Mouse (Mus musculus) thymus, adult 2 months (tissue): Measurements from ENCODE around the gene Pcsk6. TPM values are rescaled to one million over a fixed set of nuclear protein-coding genes. Genes with fewer than 3 reads are reported as not detected.

Experiments used
- DNase-seq: peaks from one replicate; pipeline ENCODE4 v3.0.0; 2021
- H3K27ac ChIP-seq: fragments of 200-500 bp; 2 replicates; pipeline ENCODE4 v1.5.1; 2012; ENCODE audit warnings: low read length, control low read depth; ENCODE audit not compliant: control insufficient read depth, insufficient read depth
- H3K27me3 ChIP-seq: fragments of 200-500 bp; 2 replicates; pipeline ENCODE4 v1.6.1; 2012; ENCODE audit warnings: mild to moderate bottlenecking, low read length, moderate library complexity, mixed read lengths; ENCODE audit not compliant: control insufficient read depth, insufficient read depth
- H3K36me3 ChIP-seq: fragments of 200-500 bp; 2 replicates; pipeline ENCODE4 v1.6.1; 2012; ENCODE audit warnings: mild to moderate bottlenecking, low read length, moderate library complexity; ENCODE audit not compliant: control insufficient read depth, insufficient read depth
- H3K4me1 ChIP-seq: fragments of 200-500 bp; replicated peaks from 2 replicates; pipeline ENCODE4 v1.6.1; 2012; ENCODE audit warnings: low read length; ENCODE audit not compliant: control insufficient read depth, insufficient read depth
- H3K4me3 ChIP-seq: fragments of 200-500 bp; 2 replicates; pipeline ENCODE4 v1.5.1; 2012; ENCODE audit warnings: mild to moderate bottlenecking, low read length, control low read depth, moderate library complexity; ENCODE audit not compliant: control insufficient read depth, insufficient read depth
- CTCF ChIP-seq: fragments of 200-500 bp; IDR thresholded peaks from 2 replicates; pipeline ENCODE4 v1.5.1; 2012; ENCODE audit warnings: mild to moderate bottlenecking, control low read depth, low read length, moderate library complexity, borderline replicate concordance; ENCODE audit not compliant: control insufficient read depth, poor library complexity, insufficient read depth; ENCODE audit errors: extremely low read depth
- POLR2A ChIP-seq: fragments of 200-500 bp; IDR thresholded peaks from 2 replicates; pipeline ENCODE4 v1.6.1; 2012; ENCODE audit warnings: mild to moderate bottlenecking, low read length, control low read depth, moderate library complexity; ENCODE audit not compliant: control insufficient read depth, poor library complexity, insufficient read depth; ENCODE audit errors: extremely low read depth
- WGBS: fragments of 180-500 bp; shearing (Covaris S2); methylation state at CpG from one replicate; pipeline ENCODE4 v1.1.7; 2018; 5-methylcytosine and 5-hydroxymethylcytosine counted together
- polyA plus RNA-seq: library from polyadenylated mRNA; depleted of rRNA; stranded (reverse); fragments of >200 nt; gene quantifications from 2 replicates; pipeline ENCODE4 v1.2.3, GENCODE M21; 2012

Gene Pcsk6
- polyA plus RNA-seq, 1 experiment = 4.5 TPM

GRCm38 (mm10) chr7:65909343-65910127, 48.0 kb downstream of the Pcsk6 start:
- 92% methylated on average over 12 of the region's 12 CpGs for WGBS
- TF ChIP-seq POLR2A (no peak), CTCF (no peak)
- no peak for DNase-seq

GRCm38 (mm10) chr7:65913088-65913610, 51.6 kb downstream of the Pcsk6 start:
- Histone ChIP-seq H3K36me3 (no peaks in the 10 kb centered on the region), H3K4me1 (no peaks in the 10 kb centered on the region), H3K27ac (no peak overlapping the region), H3K27me3 (no peaks in the 10 kb centered on the region), H3K4me3 (no peak overlapping the region)
- no peak for TF ChIP-seq POLR2A
- TF ChIP-seq CTCF = no peak
- 79% methylated on average over 3 of the region's 3 CpGs for WGBS
- DNase-seq = no peak

More at GRCm38 (mm10) chr7:65909343-65910127, 48.0 kb downstream of the Pcsk6 start:
- Histone ChIP-seq H3K27ac (no peak overlapping the region), H3K4me3 (no peak overlapping the region), H3K4me1 (no peaks in the 10 kb centered on the region), H3K27me3 (no peaks in the 10 kb centered on the region), H3K36me3 (no peaks in the 10 kb centered on the region)

- WGBS = 76% methylated on average over 11 of the region's 11 CpGs
- no peak for DNase-seq
- no peak overlapping the region for H3K4me3 ChIP-seq
These were observed 53.3 kb downstream of the Pcsk6 start for GRCm38 (mm10) chr7:65914761-65915301.

GRCm38 (mm10) chr7:65915821-65916220, 54.3 kb downstream of the Pcsk6 start:
- no peaks in the 10 kb centered on the region for H3K4me1 ChIP-seq
- WGBS = 93% methylated on average over 7 of the region's 7 CpGs
- H3K27me3 ChIP-seq = no peaks in the 10 kb centered on the region
- no peak for TF ChIP-seq POLR2A
- TF ChIP-seq CTCF = no peak
- DNase-seq = no peak
- H3K27ac ChIP-seq = no peak overlapping the region
- H3K4me3 ChIP-seq = no peak overlapping the region
- no peaks in the 10 kb centered on the region for H3K36me3 ChIP-seq

More at GRCm38 (mm10) chr7:65914761-65915301, 53.3 kb downstream of the Pcsk6 start:
- no peak for TF ChIP-seq POLR2A
- TF ChIP-seq CTCF = no peak
- H3K36me3 ChIP-seq = no peaks in the 10 kb centered on the region
- no peak overlapping the region for H3K27ac ChIP-seq
- H3K4me1 ChIP-seq = no peaks in the 10 kb centered on the region
- H3K27me3 ChIP-seq = no peaks in the 10 kb centered on the region

GRCm38 (mm10) chr7:65916566-65916965, 55.0 kb downstream of the Pcsk6 start:
- no peaks in the 10 kb centered on the region for H3K27me3 ChIP-seq
- no peaks in the 10 kb centered on the region for H3K36me3 ChIP-seq
- TF ChIP-seq CTCF (no peak), POLR2A (no peak)
- WGBS = 92% methylated on average over 8 of the region's 8 CpGs
- H3K4me3 ChIP-seq = no peak overlapping the region
- DNase-seq = no peak
- no peaks in the 10 kb centered on the region for H3K4me1 ChIP-seq
- no peak overlapping the region for H3K27ac ChIP-seq

GRCm38 (mm10) chr7:65918431-65918830, 56.9 kb downstream of the Pcsk6 start:
- WGBS = 95% methylated on average over 4 of the region's 4 CpGs
- H3K27ac ChIP-seq = no peak overlapping the region
- DNase-seq = no peak
- H3K36me3 ChIP-seq = no peaks in the 10 kb centered on the region
- no peaks in the 10 kb centered on the region for H3K27me3 ChIP-seq
- no peaks in the 10 kb centered on the region for H3K4me1 ChIP-seq
- H3K4me3 ChIP-seq = no peak overlapping the region
- TF ChIP-seq POLR2A (no peak), CTCF (no peak)
